Mouse (Mus musculus) cerebellum, adult (tissue): ENCODE data around the gene Zfp523.
A peak's percentile ranks its signal among the peaks of the same experiment; 100 is the strongest.
"Not testable (repeated sequence)": the region's sequence is repeated elsewhere in the genome, so short reads cannot be mapped to it uniquely, and the experiment has no call there.

ENCODE experiments used
- ATAC-seq: cut with Nextera tagmentation; 2 replicates; pipeline ENCODE4 v1.9.2; 2017; ENCODE audit warnings: mild to moderate bottlenecking, moderate library complexity, mixed read lengths; ENCODE audit not compliant: insufficient number of reproducible peaks, low FRiP score, low TSS enrichment

Zfp523 gene

DNA sequence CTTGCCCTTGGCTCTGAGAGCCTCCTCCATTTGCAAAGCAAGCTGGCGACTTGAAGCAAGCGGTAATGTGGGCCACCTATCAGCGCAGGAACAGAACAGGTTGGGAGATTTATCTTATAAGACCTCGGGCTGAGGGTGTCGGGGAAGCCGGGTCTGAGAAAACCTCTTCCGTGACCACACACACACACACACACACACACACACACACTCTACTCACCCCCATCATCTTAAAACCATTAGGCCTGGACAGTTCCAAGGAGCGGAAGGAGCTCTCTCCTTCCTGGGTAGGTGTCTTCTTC, 31.3 kb downstream of the Zfp523 start:
- no peak for ATAC-seq

DNA sequence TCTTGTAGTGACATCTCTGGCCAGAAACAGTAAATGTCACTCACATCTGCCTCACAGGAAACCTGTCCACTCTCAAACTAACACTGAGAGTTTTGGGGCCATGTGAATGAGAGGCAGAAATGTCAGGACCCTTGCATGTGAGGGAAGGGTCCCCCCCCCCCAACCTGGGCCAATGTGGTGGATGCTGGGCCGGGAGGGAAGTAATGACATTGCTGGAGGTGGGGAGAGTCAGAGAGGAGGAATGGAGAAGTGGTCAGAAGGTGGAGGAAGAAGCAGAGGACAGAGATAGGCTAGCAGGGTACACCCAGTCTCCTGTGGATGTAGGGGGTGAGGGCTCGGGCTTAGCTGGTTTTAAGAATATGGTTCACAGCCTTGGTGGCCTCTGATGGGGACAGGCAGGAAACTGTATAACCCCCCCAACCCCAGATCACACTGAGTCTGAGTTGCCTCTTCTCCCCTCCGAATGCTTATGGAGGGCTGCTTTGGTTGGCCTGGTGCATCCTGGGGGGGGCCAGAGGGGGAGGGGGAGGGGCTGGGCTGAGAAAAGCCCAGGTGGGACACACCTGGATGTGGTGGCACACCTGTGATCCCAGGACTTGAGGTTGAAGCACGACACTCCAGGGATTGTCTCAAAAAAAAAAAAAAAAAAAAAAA, 32.7 kb downstream of the Zfp523 start:
- ATAC-seq: no peak

DNA sequence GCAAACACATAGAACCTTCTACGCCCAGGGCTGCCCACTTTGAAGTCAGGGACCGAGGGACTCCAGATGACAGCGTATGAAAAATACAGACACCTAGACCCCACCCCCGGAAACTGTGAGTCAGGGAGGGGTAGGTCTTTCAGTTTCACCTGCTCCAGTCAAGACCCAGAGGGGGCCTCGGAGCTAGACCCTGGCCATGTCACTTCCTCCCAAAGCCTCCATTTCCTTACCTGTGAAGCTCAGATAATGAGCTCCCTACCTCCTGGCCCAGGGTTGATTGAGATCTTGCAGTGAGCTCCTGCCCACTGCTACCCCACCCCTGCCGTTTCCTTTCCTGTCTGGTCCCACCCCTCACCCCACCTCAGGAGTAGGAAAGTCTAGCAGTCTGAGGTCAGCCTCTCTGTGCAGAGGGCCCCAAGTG, 35.0 kb downstream of the Zfp523 start:
- no peak for ATAC-seq

DNA sequence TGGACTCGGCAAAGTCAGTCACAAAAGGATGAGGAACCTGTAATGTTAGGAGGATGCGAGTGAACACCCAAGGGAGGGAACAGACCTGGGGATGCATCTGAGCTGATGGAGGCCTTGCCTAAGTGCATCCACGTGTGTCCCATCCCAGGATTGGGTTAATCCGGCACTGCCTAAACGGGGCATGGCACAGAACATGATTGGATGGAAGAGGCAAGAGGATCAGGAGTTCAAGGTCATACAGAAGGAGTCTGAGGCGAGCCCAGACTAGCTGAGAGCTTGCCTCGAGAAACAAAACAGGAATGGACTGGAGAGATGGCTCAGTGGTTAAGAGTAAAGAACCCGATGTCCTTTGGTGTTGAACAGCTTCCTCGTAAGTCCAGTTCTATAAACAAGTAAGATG, 35.5 kb downstream of the Zfp523 start:
- no peak for ATAC-seq

DNA sequence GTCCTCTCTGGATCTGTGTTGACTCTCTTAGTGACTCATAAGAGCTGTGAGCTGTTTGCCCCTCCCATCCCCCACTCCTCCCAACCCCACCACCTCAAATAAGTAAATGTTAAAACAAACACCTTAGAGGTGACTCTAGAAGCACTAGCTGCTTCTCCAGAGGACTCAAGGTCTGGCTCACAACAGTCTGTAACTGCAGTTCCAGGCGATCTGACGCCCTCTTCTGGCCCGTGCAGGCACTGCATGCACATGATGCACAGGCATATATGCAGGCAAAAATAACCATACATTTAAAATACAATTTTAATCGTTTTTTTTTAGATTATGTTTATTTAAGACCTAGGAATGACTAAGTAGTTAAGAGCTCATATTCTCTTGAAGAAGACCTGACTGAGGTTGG, 36.3 kb downstream of the Zfp523 start:
- ATAC-seq: no peak

DNA sequence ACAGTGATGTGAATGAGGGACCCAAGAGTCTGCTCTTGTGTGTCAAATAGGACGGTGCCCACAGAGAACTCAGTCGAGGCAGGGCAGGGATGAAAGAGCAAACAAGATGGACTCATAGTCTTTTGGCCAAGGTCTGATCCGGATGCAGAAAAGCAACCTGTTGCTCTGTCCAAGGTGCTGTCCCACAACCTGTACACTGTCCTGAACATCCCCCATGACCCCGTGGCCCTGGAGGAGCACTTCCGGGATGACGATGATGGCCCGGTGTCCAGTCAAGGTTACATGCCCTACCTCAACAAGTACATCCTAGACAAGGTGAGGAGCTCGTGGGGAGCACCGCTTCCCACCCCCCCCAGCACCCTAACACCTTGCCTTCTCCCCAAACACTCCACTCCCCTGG, 39.9 kb downstream of the Zfp523 start:
- ATAC-seq: no peak

DNA sequence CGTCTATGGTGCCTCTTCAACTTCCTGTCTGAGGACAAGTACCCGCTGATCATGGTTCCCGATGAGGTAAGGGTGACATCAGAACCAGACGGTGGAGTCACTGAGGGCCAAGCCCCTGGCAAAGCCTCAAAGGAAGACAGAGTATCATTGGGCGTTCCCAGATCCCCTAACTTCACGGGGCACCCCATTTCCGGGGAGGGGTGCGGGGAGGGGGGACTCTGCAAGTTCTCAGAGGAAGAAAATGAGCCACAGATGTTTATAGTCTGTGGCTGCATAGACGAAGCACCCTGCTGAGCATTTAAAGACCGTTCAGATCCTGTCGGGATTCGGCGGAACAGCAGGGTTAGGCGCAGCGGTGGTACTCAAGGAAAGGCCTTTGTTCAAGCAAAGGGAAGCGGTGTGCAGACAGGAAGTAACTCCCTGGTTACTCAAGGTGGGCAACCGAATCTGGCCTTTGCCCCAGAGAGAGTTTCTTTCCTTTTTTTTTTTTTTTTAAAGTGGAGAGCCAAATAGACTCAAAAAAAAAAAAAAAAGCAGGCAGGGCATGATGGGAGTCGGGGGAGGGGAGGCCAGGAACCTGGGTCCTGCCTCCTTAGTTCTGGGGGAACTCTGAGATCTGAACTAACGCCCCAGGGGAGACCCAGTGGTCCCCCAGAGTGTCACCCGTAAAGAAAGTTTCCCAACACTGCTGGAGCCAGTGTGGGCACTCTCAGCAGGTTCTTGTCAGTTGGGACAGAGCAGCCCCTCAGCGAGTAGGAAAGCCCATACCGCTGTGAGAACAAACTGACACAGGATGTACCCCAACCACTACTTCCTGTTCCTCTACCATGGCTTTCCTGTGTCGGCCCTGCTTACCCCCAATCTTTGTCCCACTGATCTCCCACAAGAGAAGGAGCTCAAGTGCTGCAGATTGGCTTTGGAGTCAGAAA, 41.1 kb downstream of the Zfp523 start:
- no peak for ATAC-seq

DNA sequence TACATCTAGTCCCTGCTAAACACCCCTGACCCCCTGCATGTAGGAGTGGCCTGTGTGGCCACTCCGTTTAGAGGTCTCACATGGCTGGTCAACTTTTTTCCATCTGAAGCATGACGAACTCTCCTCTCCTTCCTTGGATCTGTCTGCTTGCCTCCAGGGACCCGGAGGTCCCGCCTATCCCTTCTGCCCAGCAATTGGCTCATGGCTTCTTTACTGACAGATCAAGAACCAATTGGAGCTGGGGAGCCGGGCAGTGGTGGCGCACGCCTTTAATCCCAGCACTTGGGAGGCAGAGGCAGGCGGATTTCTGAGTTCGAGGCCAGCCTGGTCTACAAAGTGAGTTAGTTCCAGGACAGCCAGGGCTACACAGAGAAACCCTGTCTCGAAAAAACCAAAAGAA, 45.5 kb downstream of the Zfp523 start:
- ATAC-seq: not testable (repeated sequence)

DNA sequence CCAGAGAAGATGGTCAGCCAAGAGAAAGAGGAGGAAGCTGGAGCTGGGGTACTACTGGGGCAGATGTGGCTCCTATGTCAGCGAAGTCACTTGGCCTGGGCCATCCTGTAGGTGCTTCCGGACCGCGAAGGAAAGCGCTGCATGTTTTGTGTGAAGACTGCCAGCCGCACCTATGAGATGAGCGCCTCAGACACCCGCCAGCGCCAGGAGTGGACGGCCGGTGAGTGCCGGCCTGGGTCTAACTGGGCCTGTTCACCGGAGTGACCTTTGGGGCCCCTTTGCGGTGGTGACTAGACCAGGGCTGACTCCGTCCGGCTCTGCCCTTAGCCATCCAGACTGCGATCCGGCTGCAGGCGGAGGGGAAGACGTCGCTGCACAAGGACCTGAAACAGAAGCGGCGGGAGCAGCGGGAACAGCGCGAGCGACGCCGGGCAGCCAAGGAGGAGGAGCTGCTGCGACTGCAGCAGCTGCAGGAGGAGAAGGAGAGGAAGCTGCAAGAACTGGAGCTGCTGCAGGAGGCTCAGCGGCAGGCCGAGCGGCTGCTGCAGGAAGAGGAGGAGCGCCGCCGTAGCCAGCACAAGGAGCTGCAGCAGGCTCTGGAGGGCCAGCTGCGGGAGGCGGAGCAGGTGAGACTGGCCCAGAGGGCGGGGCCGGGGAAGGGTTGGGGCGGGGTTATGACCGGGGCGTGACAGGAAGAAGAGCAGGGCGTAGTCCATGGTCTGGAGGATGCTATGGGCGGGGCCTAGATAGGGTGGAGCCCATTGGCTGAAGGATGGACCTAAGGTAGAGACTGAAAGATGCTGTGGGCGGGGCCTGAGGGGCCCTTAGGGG, 46.8 kb downstream of the Zfp523 start:
- peak; percentile 94 for ATAC-seq

DNA sequence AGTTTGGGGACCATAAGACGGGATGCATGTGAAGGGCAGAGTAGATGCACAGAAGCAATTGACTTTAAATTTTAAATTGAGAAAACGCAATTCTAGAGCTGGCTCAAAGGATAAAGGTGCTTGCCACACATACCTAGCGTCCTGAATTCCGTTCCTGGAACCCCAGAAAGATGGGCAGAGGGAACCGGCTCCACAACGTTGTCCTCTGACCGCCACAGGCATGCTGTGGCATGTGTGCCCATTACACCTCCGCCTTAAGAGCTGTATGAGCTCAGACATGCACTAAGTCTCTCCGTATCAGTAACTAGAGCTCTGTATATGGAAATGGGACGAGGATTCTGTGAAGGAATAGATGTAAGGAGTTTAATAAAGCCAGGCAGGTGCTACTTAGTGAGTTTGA, 47.7 kb downstream of the Zfp523 start:
- ATAC-seq: no peak

DNA sequence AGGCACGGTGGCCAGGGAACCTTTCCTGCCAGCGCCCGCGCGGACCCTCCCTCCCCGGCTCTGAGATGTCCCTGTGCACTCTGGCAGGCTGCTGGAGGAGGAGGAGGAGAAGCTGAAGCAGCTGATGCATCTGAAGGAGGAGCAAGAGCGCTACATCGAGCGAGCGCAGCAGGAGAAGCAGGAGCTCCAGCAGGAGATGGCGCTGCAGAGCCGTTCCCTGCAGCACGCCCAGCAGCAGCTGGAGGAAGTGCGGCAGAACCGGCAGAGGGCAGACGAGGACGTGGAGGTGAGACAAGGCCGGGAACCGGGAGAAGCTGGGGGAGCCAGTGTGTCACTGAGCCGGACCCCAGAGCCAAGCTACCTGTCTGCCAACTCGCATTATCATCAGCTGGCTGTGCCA, 49.1 kb downstream of the Zfp523 start:
- 0 out of 2 replicates have a peak, but pooled peaks have one; percentile 36 for ATAC-seq

DNA sequence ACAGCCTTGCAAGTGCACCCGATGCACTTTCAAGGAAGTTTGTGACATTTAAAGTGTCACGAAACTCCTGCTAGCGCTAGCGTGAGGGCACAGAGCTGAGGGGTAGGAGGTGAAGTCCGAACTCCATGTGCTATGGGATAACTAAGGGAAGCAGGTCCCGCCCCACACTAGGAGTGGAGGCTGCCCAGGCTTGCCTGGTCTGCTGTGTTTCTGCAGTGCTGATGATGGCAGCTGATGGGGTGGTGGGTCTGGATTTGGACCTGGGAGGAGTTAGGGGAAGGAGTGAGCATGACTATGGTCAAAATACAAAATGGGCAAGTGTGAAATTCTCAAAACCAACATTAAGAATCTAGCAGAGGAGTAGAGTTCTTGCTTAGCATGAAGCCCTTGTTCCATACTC, 53.6 kb downstream of the Zfp523 start:
- no peak for ATAC-seq

DNA sequence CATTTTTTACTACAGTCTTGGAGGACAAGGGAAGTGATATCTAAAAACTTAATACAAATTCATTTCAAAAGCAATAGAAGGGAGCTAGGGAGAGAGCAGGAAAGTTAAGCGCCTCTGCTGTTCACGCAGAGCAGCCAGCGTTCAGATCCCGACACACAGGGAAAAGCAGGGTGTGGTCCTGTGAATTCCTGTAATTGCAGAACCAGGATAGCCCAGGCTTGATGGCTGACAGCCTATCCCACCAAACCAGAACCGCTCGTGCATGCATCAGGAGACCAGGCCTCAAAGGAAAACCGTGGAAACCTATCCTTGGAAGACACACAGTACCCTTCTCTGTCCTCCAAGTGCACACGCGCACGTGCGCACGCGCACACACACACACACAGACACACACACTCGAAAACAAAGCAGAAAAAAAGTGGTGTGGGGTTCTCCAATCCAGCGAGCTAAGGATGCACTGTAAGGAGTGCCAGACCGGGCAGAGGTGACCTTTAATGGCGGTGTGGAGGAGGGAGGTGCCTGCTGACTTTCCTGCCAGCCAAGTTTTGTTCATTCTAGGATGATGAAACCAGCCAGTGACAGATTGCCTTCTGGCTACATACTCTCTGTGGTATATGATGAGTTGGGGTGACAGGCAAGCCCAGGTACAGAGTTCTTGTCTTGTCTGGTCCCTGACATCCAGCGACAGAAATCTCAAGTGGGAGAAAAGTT, 54.3 kb downstream of the Zfp523 start:
- no peak for ATAC-seq

DNA sequence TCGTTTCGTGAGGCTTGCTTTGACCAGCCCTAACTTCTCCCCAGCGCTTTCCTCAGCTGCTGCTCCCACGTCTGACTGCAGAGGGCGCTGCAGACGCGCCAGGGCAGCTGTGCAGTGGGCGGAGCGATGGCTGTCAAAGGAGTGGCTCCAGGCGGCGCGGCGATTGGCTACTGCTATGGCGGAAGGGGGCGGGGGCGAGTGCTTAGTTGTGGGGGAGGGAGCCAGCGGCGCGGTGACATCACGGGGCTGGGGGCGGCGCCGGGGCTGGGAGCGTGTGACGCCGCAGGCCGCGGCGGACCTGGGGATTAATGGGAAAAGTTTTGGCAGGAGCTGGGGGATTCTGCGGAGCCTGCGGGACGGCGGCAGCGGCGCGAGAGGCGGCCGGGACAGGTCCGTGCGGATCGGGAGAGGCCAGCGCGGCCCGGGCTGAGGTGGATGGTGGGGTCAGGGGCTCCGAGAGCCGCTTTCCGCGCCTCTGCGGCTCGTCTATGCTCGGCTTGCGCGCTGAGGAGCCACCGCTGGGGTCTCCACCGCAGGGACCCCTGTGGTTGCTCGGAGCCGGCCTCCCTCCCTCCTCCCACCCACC, 55.6 kb downstream of the Zfp523 start, which contains the start of gene Ppard:
Gene Ppard, plus strand, starts transcription at position 226 of the 586 bp plus-strand sequence.
- ATAC-seq: peak; percentile 86

DNA sequence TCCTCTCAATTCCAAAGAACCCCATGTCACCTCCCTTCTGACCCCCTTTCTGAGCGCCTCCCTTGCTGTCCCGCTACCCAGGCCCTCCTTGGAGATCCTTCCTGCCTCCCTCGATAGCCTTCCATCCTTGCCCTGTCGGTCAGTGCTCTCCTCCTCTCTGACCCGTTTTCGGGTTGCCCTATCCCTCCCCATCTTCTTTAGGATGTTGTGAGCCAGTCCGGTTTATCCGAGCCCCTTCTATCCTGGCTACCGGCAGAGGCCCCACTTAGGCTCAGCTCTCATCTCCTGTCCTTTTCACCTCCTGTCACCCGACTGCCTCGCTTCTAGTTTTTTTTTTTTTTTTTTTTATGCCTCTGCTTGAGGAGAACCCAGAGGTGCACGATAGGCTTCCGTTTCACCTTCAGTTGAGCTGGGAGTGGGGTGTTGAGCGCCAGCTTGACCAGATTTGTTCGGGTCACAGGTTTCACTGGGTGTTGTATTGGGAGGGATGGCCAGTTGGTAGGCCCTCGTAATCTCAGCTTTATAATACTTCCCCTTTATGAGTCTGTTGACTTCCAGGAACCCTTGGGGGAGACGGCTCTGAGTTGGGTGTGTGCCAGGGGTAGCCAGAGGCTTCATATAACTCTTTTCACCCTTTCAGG, 56.3 kb downstream of the Zfp523 start:
- ATAC-seq: no peak

DNA sequence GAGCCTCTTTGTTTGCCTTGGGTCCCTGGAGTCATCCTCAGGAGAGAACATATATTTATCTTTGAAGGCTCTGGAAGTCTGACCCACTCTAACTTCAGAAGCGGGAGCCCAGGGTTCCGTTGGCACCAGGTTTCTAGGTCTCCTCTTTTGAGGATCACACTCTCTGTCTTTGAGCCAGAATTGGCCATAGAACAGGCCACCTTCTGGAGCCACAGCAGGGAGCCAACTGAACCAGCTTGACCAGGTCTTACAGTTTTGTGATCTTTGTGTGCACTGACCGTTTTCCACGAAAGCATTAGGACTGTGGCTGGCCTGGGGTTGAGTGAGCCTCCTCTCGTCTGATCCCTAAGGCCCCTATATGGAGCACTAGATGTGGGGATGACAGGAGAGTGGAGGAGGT, 57.7 kb downstream of the Zfp523 start:
- ATAC-seq: no peak

DNA sequence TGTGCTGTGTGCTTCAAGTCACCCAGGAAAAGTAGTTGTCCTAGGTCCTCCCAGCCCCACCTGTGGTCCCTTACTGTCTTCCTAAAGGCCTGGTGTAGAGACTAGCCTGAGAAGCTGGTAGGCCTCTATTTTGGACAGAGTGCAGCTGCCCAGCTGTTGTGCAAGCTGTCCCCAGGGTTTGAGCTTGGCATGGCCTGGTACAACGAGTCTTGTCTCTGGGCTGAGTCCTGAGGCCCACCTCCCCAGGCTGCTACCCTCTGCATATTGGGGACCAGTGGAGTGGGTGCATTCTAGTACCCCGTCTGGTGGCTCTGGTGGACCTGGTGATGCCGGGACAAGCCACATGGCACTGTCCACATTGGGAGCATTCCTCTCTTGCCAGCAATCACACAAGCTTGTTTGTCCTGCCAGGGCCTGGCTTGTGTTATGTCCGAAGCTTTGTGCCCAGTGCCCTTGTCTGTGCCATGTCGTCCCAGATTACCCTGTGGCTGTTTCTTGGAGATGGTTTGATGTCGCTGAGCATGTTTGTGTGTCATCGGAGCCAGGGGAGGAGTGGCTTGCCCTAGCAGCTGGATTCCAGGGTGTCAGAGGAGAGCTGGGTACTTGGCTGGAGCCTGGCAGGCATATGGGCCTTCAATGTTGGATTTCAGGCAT, 59.2 kb downstream of the Zfp523 start:
- no peak for ATAC-seq

DNA sequence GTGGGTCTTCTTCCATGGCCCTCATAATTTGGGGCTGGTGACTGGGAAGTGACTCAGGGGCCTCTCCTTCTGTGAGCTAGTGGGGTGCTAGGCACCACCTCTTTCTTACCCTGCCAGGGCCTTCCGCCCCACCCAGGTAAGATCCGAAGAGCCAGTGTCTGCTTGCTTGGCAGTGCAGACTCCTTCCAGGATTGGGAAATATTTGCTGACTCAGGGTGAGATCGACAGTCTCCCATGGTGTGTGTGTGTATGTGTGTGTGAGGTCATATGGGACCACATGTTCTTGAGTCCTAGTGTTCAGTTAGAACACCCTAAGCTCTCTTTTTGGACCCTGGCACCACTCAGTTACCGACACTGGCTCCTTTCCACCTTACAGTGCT, 59.7 kb downstream of the Zfp523 start:
- ATAC-seq: no peak

DNA sequence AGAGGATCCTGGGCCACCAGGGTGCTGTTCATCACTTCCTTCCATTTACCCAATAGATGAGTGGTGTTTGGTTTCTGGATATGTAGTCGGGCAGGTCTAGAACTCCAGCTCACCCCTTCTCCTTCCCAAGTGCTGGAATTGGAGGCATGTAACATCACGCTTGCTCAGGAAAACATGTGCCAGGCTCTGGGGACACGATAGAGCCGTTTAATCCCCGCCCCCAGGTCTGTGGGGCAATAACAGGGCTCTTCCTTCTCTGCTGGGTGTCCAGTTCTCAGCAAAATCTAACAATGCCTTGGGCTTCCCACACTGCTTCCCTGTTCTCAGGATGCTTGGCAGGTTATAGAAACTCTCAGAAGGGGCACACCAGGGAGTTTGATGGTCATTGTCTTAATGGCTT, 60.4 kb downstream of the Zfp523 start:
- ATAC-seq: no peak
